Mouse (Mus musculus) lung, postnatal 0 days (tissue): ENCODE data around the gene Rab3gap1.

Experiments
- CTCF ChIP-seq: IDR thresholded peaks from 2 replicates; pipeline ENCODE4 v1.5.1; 2016; ENCODE audit warnings: antibody characterized with exemption, mild to moderate bottlenecking
- EP300 ChIP-seq: IDR thresholded peaks from 2 replicates; pipeline ENCODE4 v1.6.1; 2016; ENCODE audit warnings: antibody characterized with exemption, mild to moderate bottlenecking, control low read depth

DNA sequence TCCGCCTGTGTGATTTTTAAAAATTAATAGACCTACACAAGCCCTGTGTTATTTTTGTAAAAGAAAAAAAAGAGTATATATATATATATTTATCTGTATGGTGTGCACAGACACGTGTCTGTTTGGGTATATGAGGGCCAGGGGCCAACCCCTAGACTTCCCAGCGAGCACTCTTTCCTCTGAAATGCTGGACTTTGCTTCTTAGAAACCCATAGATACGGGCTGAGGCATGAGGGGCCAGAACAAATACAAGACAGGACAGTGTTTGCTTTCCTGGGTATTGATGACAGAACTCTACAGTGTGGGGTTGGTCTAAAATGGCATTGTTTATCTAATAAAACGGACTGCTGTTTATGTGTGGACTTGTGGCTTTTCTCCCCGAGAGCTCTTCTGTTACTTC, 74.9 kb downstream of the Rab3gap1 start:
- no peak for TF ChIP-seq CTCF
- no peak for TF ChIP-seq EP300
